Mouse (Mus musculus) MEL (cell line): ENCODE measurements at regions not wholly inside any gene's neighbourhood (a gene's known extent, or its start where the extent isn't known, plus 50 kb on each side); places are given as distances from the start of the nearest gene placed in this dataset.

Source experiments
- POLR2A ChIP-seq, 2 experiments: IDR thresholded peaks; 2 replicates each; pipeline ENCODE4 v1.6.1; 2011 to 2012; ENCODE audit warnings: low read length in 2 of 2, mild to moderate bottlenecking in 2 of 2, control low read depth in 1 of 2, improper control_type of control experiment in 1 of 2, low read depth in 1 of 2, moderate library complexity in 1 of 2; ENCODE audit not compliant: control insufficient read depth in 1 of 2, insufficient read depth in 1 of 2, poor library complexity in 1 of 2
- RCOR1 ChIP-seq: IDR thresholded peaks from 2 replicates; pipeline ENCODE4 v1.6.1; 2012; ENCODE audit warnings: low read depth, mild to moderate bottlenecking, inconsistent platforms, low read length, improper control_type of control experiment
- ZNF384 ChIP-seq: IDR thresholded peaks from 2 replicates; pipeline ENCODE4 v1.6.1; 2012; ENCODE audit warnings: low read depth, mild to moderate bottlenecking, inconsistent platforms, low read length, improper control_type of control experiment

DNA sequence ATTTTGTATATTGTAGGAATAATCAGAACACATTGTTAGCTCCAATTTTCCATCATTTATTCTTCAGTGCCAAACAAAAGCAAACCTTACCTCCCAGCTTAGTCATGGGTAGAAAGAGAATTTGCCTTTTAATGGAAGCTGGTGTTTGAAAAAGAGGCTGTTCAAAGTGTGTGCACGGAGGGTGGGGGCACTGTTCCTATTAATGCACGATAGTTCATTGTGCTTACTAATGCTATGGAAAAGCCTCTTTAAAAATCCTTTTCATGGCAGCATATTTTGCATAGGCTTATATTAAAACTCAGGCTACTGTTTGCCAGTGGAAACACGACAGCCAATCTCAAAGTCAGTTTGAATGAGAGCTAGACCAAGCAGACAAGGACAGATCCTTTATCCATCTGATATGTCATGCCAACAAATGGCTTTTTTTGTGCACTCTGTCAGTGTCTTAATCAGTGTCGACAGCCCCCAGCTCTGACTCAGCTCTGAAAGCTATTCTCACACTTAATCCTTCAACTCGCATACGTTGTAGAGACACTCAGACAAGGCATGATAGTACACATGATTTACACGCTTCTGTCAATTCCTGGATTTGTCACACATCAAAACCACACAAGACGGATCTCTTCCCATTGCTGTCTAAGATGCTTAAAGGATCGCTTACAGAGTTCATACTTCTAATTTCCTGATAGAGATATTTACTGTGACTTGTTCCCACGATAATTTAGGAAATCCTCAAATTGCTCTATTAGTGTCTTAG lies 280.8 kb upstream of the Galnt5 start:
- no peak for TF ChIP-seq POLR2A (IDR thresholded peaks at IDR 0.05; ENCODE audit: control insufficient read depth in 1 of 2, insufficient read depth in 1 of 2, low read depth in 1 of 2, low read length in 2 of 2, poor library complexity in 1 of 2)
- no peak for TF ChIP-seq RCOR1
- TF ChIP-seq ZNF384 = no peak
